Mouse (Mus musculus) cerebellum, adult (tissue): ENCODE data around the gene Slc9a9.

ENCODE experiments used
- ATAC-seq: cut with Nextera tagmentation; 2 replicates; pipeline ENCODE4 v1.9.2; 2017; ENCODE audit warnings: mild to moderate bottlenecking, moderate library complexity, mixed read lengths; ENCODE audit not compliant: insufficient number of reproducible peaks, low FRiP score, low TSS enrichment

The Slc9a9 gene

GRCm38 (mm10) chr9:94912071-94912470 is 242.4 kb downstream of the Slc9a9 start:
- no peak for ATAC-seq

- ATAC-seq: no peak
These were observed 252.4 kb downstream of the Slc9a9 start for GRCm38 (mm10) chr9:94922062-94922461.

- ATAC-seq: no peak
These were observed 256.1 kb downstream of the Slc9a9 start for GRCm38 (mm10) chr9:94925845-94926244.

GRCm38 (mm10) chr9:94927101-94927500 is 257.4 kb downstream of the Slc9a9 start:
- no peak for ATAC-seq

GRCm38 (mm10) chr9:94945569-94946135 is 275.9 kb downstream of the Slc9a9 start:
- ATAC-seq: no peak

- no peak for ATAC-seq
These were observed 277.5 kb downstream of the Slc9a9 start for GRCm38 (mm10) chr9:94947246-94947645.

GRCm38 (mm10) chr9:94950676-94951075 is 281.0 kb downstream of the Slc9a9 start:
- ATAC-seq: no peak

GRCm38 (mm10) chr9:94955645-94956044 is 285.9 kb downstream of the Slc9a9 start:
- no peak for ATAC-seq

- no peak for ATAC-seq
These were observed 288.7 kb downstream of the Slc9a9 start for GRCm38 (mm10) chr9:94958382-94958781.

GRCm38 (mm10) chr9:94968596-94969120 is 298.9 kb downstream of the Slc9a9 start:
- ATAC-seq: no peak

- 0 out of 2 replicates have a peak, but pooled peaks have one; percentile 31 for ATAC-seq
These were observed 299.4 kb downstream of the Slc9a9 start for GRCm38 (mm10) chr9:94969131-94969530.

GRCm38 (mm10) chr9:94972021-94972420 is 302.3 kb downstream of the Slc9a9 start:
- no peak for ATAC-seq

- no peak for ATAC-seq
These were observed 303.0 kb downstream of the Slc9a9 start for GRCm38 (mm10) chr9:94972693-94973092.

- no peak for ATAC-seq
These were observed 306.5 kb downstream of the Slc9a9 start for GRCm38 (mm10) chr9:94976191-94976590.

- ATAC-seq: no peak
These were observed 323.9 kb downstream of the Slc9a9 start for GRCm38 (mm10) chr9:94993575-94993974.

GRCm38 (mm10) chr9:95020136-95020706 is 350.5 kb downstream of the Slc9a9 start:
- ATAC-seq: no peak

- ATAC-seq: no peak
These were observed 364.6 kb downstream of the Slc9a9 start for GRCm38 (mm10) chr9:95034140-95034970.

GRCm38 (mm10) chr9:95036209-95036608 is 366.5 kb downstream of the Slc9a9 start:
- ATAC-seq: no peak

GRCm38 (mm10) chr9:95042420-95042819 is 372.7 kb downstream of the Slc9a9 start:
- ATAC-seq: no peak

- ATAC-seq: no peak
These were observed 382.5 kb downstream of the Slc9a9 start for GRCm38 (mm10) chr9:95052160-95052559.

- no peak for ATAC-seq
These were observed 383.5 kb downstream of the Slc9a9 start for GRCm38 (mm10) chr9:95053183-95053582.
